Mouse (Mus musculus) limb, embryonic 11.5 days (tissue): ENCODE results near the gene Ncf2. TPM values are rescaled to one million over a fixed set of nuclear protein-coding genes. Genes with fewer than 3 reads are reported as not detected.

Experiments
- ATAC-seq: fragments of 200-750 bp; cut with Nextera tagmentation; 2 replicates; pipeline ENCODE4 v1.8.0; 2017; ENCODE audit warnings: low read depth; ENCODE audit not compliant: insufficient number of reproducible peaks, low FRiP score, low TSS enrichment
- DNase-seq: peaks from one replicate; pipeline ENCODE4 v3.0.0-alpha.2; 2015; ENCODE audit warnings: low spot score
- H3K27ac ChIP-seq: fragments of 300-500 bp; sonication (generic); replicated peaks from 2 replicates; pipeline ENCODE4 v1.5.1; 2014; ENCODE audit warnings: low read depth, mild to moderate bottlenecking, low read length
- H3K27me3 ChIP-seq: fragments of 300-500 bp; sonication (generic); 2 replicates; pipeline ENCODE4 v1.6.1; 2014; ENCODE audit warnings: mild to moderate bottlenecking, low read length, mixed read lengths; ENCODE audit not compliant: control insufficient read depth, insufficient read depth
- H3K36me3 ChIP-seq: fragments of 300-500 bp; sonication (generic); 2 replicates; pipeline ENCODE4 v1.6.1; 2014; ENCODE audit warnings: mild to moderate bottlenecking, low read length, moderate library complexity, mixed read lengths; ENCODE audit not compliant: control insufficient read depth, insufficient read depth
- H3K4me1 ChIP-seq: fragments of 300-500 bp; sonication (generic); 2 replicates; pipeline ENCODE4 v1.6.1; 2014; ENCODE audit warnings: low read length, mixed read lengths; ENCODE audit not compliant: control insufficient read depth, insufficient read depth
- H3K4me2 ChIP-seq: fragments of 300-500 bp; sonication (generic); 2 replicates; pipeline ENCODE4 v1.6.1; 2014; ENCODE audit warnings: low read depth, mild to moderate bottlenecking, moderate library complexity; ENCODE audit not compliant: severe bottlenecking
- H3K4me3 ChIP-seq: fragments of 300-500 bp; sonication (generic); 2 replicates; pipeline ENCODE4 v1.5.1; 2014; ENCODE audit warnings: low read depth, low read length
- H3K9ac ChIP-seq: fragments of 300-500 bp; sonication (generic); 2 replicates; pipeline ENCODE4 v1.6.1; 2014; ENCODE audit warnings: mild to moderate bottlenecking, low read length
- H3K9me3 ChIP-seq: fragments of 300-500 bp; sonication (generic); 2 replicates; pipeline ENCODE4 v1.6.1; 2016; ENCODE audit warnings: low read length; ENCODE audit not compliant: control insufficient read depth
- WGBS: fragments of 180-500 bp; shearing (Covaris S2); extraction: QIAGEN DNeasy Blood & Tissue Kit; methylation state at CpG from one replicate; pipeline ENCODE4 v1.1.7; 2014; 5-methylcytosine and 5-hydroxymethylcytosine counted together
- polyA plus RNA-seq: library from polyadenylated mRNA; unstranded; fragments of >200 nt; fragmentation: Nextera tagmentation; extraction: Ambion mirVana; gene quantifications from 2 replicates; pipeline ENCODE4 v1.2.1, GENCODE M21; 2014

Ncf2 gene
- polyA plus RNA-seq, 1 experiment from 2014 or later = 2.4 TPM

DNA sequence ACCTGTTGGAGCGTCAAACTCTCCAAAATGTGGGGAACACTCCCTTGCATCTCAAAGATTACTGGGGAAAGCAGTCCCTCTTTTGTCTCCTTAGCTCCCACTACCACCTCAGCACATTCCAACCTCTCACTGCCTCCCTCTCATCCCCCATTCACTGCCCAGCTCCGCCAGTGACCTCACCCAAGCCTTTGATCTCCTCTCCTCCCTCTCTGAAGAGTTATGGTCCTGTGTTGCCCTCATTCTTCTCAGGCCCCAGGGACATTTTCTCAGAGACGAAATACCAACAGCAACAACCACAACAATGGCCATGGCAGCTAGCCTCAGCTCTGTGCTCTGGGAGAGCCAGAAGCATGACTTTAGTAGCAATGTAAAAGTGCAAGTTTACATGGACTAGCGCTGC lies 8.7 kb upstream of the Ncf2 start:
- Histone ChIP-seq H3K9ac (no peak overlapping the region), H3K4me2 (no peak overlapping the region), H3K4me1 (peaks cover 7% of the 10 kb centered on the region; the same call in 1 of the 2 replicates), H3K36me3 (no peaks in the 10 kb centered on the region), H3K27me3 (no peaks in the 10 kb centered on the region), H3K27ac (no peak overlapping the region), H3K9me3 (no peaks in the 10 kb centered on the region), H3K4me3 (no peak overlapping the region)
- DNase-seq (peak; percentile 31), ATAC-seq (no peak)
- 21% methylated on average over 4 of the region's 4 CpGs for WGBS

DNA sequence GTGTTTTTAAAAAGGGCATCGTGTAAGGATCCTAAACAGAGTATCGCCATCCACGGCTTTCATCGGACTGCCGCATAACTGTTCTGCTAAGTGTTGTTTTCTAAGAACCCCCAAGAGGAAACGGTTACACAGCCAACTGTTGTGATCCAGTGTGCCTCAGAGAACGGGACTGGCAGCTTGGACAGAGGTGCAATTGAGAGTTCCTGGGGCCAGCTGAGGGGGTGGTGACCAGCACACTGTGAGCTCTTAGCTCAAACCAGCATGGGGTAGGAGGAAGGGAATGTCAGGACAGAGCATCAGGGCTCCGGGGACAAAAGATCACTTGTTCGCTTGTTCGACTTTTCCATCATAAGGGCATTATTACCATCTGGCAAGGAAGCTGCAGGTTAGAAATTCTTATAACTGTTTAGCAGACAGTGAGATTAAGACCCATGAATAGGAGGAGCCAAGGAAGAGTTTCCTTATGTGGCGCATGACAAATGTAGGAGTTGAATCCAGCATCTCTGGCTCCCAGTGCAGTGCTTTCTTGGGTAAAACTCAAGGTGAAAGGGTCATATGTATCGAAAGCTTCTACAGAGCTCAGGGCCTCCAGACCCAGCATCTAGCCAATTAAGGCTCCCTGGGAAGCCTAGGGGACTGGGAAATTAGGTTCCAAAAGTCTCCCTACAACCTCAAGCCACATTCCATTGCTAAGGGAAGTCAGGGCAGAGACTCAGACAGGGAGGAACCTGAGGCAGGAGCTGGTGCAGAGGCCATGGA lies 7.1 kb upstream of the Ncf2 start:
- no peak for ATAC-seq
- Histone ChIP-seq H3K4me3 (no peak overlapping the region), H3K36me3 (no peaks in the 10 kb centered on the region), H3K9me3 (no peaks in the 10 kb centered on the region), H3K4me1 (peaks cover 7% of the 10 kb centered on the region; the same call in 1 of the 2 replicates), H3K9ac (no peak overlapping the region), H3K27me3 (no peaks in the 10 kb centered on the region), H3K27ac (peak overlapping the region; percentile 18; the same call in 1 of the 2 replicates), H3K4me2 (no peak overlapping the region)
- WGBS = 59% methylated on average over 12 of the region's 12 CpGs
- DNase-seq = no peak

- no peak overlapping the region for H3K27ac ChIP-seq
- H3K4me2 ChIP-seq = no peak overlapping the region
- DNase-seq (no peak), ATAC-seq (no peak)
- H3K4me3 ChIP-seq = no peak overlapping the region
- H3K9ac ChIP-seq = no peak overlapping the region
- H3K4me1 ChIP-seq = peaks cover 7% of the 10 kb centered on the region; the same call in 1 of the 2 replicates
- 72% methylated on average over 6 of the region's 6 CpGs for WGBS
- no peaks in the 10 kb centered on the region for H3K27me3 ChIP-seq
- H3K36me3 ChIP-seq = no peaks in the 10 kb centered on the region
- H3K9me3 ChIP-seq = no peaks in the 10 kb centered on the region
Measured at GRCm38 (mm10) chr1:152793495-152794130, 6.4 kb upstream of the Ncf2 start.

GRCm38 (mm10) chr1:152795688-152796255 lies 4.2 kb upstream of the Ncf2 start:
- peaks cover 7% of the 10 kb centered on the region; the same call in 1 of the 2 replicates for H3K4me1 ChIP-seq
- ATAC-seq (no peak), DNase-seq (no peak)
- no peak overlapping the region for H3K4me2 ChIP-seq
- no peak overlapping the region for H3K4me3 ChIP-seq
- 79% methylated on average over 8 of the region's 8 CpGs for WGBS
- H3K27ac ChIP-seq = no peak overlapping the region
- H3K36me3 ChIP-seq = no peaks in the 10 kb centered on the region
- H3K27me3 ChIP-seq = no peaks in the 10 kb centered on the region
- no peak overlapping the region for H3K9ac ChIP-seq
- H3K9me3 ChIP-seq = no peaks in the 10 kb centered on the region

GRCm38 (mm10) chr1:152796683-152797263 lies 3.2 kb upstream of the Ncf2 start:
- H3K27ac ChIP-seq = no peak overlapping the region
- H3K36me3 ChIP-seq = no peaks in the 10 kb centered on the region
- H3K4me2 ChIP-seq = no peak overlapping the region
- 0 out of 2 replicates have a peak, but pooled peaks cover 2% of the 10 kb centered on the region for H3K4me1 ChIP-seq
- no peak overlapping the region for H3K4me3 ChIP-seq
- ATAC-seq = no peak
- H3K9ac ChIP-seq = no peak overlapping the region
- WGBS = 82% methylated on average over 8 of the region's 8 CpGs
- no peak for DNase-seq
- no peaks in the 10 kb centered on the region for H3K9me3 ChIP-seq
- H3K27me3 ChIP-seq = no peaks in the 10 kb centered on the region

DNA sequence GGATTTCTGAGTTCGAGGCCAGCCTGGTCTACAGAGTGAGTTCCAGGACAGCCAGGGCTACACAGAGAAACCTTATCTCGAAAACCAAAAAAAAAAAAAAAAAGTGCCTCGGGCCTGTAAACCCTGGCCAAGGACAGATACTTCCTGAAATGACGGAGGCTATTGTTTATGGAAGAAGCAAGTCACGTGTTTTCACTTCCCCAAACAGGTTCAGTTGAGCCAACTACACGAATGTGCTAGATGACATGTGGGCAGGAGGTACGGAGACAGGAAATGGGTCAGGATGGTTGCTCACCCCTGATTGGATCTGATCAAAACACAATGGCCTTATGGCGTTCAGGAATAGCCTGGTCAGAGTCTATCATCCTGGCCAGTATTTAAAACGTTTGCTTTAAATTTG lies 1.9 kb upstream of the Ncf2 start:
- Histone ChIP-seq H3K27me3 (no peaks in the 10 kb centered on the region), H3K36me3 (no peaks in the 10 kb centered on the region), H3K9ac (no peak overlapping the region), H3K4me2 (no peak overlapping the region), H3K9me3 (no peaks in the 10 kb centered on the region), H3K27ac (no peak overlapping the region), H3K4me1 (0 out of 2 replicates have a peak, but pooled peaks cover 2% of the 10 kb centered on the region), H3K4me3 (no peak overlapping the region)
- 82% methylated on average over 9 of the region's 9 CpGs for WGBS
- ATAC-seq (no peak), DNase-seq (no peak)

DNA sequence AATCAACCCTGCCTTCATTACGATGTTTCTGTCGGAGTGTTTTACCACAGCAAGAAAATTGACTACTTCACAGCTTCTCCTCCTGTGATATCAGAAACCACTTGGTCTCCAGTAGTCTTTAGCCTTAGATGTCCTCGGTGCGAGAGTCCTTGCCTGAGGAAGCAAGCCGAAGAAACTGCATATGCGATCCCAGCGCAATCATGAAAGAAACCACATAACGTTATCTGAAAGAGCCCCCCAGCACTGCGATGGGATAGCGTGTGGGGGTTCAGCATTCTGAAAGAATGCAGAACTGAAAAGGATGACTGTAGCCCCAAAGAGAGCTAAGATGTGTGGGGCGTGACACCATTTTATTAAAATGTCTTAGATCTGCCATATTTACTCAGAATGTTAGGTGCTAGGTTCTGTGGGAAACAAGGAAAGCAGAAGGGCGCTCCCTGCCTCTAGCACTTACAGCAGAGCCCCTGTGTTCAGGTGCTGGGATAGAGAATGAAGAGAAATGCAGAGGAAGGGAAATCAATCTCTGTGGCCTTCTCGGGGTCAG lies 711 bp downstream of the Ncf2 start:
- Histone ChIP-seq H3K4me1 (no peaks in the 10 kb centered on the region), H3K4me3 (no peak overlapping the region), H3K4me2 (no peak overlapping the region), H3K27ac (no peak overlapping the region), H3K9ac (no peak overlapping the region), H3K9me3 (no peaks in the 10 kb centered on the region), H3K36me3 (no peaks in the 10 kb centered on the region), H3K27me3 (no peaks in the 10 kb centered on the region)
- ATAC-seq (no peak), DNase-seq (no peak)
- 83% methylated on average over 13 of the region's 13 CpGs for WGBS

GRCm38 (mm10) chr1:152804907-152805306 lies 4.9 kb downstream of the Ncf2 start:
- ATAC-seq (no peak), DNase-seq (no peak)
- Histone ChIP-seq H3K4me1 (peaks cover 3% of the 10 kb centered on the region; the same call in 1 of the 2 replicates), H3K9me3 (no peaks in the 10 kb centered on the region), H3K27ac (no peak overlapping the region), H3K36me3 (no peaks in the 10 kb centered on the region), H3K27me3 (no peaks in the 10 kb centered on the region), H3K9ac (no peak overlapping the region), H3K4me2 (no peak overlapping the region), H3K4me3 (no peak overlapping the region)
- 88% methylated on average over 6 of the region's 6 CpGs for WGBS
